Mouse (Mus musculus) G1E (cell line): ENCODE measurements around the gene Ndufa12.

Experiments used
- CTCF ChIP-seq: IDR thresholded peaks from 2 replicates; pipeline ENCODE4 v1.5.1; 2012; ENCODE audit warnings: low read depth, low read length, inconsistent platforms, mixed read lengths
- TAL1 ChIP-seq: conservative IDR thresholded peaks from 2 replicates; pipeline ENCODE4 v1.6.1; 2012; ENCODE audit warnings: low read depth, low read length, inconsistent platforms, mixed read lengths

DNA sequence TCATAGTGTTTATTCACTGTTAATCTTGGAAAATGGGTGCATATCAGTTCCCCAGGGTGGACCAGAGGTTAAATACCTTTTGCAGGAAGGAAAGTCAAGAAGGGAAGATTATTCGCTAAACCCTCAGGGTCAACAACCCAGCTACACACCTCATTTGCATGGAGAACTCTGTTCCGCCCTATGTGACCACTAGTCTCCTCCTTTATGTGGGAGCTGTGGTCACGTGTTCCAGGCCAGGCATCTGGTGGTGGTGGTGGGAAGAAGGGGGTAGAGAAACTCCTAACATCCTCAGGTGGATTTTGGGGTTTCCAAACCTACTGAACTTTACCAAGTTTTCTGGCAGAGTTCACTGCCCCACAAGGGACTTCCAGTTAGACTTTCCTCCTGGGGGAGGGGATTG is 64.7 kb downstream of the Ndufa12 start:
- no peak for TF ChIP-seq CTCF
- TF ChIP-seq TAL1: no peak
